In the genomic region with DNA sequence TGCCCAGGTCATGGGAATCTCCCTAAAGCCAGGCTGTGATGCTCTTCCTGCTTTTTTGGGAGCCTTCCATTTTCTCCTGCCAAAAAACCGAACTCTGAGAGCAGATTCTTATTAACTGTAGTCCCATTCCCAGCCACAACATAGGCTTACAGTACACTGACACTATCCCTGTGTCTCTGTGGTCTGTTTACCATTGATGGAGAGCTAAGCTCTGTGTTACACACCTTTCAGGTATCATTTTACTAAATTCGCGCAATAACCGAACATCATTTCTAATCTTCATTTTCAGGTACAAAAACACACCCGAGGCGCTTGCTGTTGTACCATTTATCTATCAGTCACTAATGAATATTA, we compare ENCODE assay signal across 8 mouse cellular contexts. TPM values are rescaled to one million over a fixed set of nuclear protein-coding genes. Genes with fewer than 3 reads are reported as not detected.
DNase-seq lines count a peak whose midpoint lies in the region; ATAC-seq and TF ChIP-seq lines count a peak whose summit lies in the region.

No protein-coding gene starts in this region.

- WGBS in heart, embryonic 13.5 days = 36% methylated on average over 6 of the region's 6 CpGs
- WGBS in hindbrain, embryonic 14.5 days = 52% methylated on average over 6 of the region's 6 CpGs
- WGBS in midbrain, embryonic 12.5 days = 48% methylated on average over 6 of the region's 6 CpGs

- no peaks in the 10 kb centered on the region for H3K9me3 ChIP-seq in heart, embryonic 13.5 days
- H3K9me3 ChIP-seq in hindbrain, embryonic 14.5 days (ENCODE audit: control insufficient read depth, low read length) = no peaks in the 10 kb centered on the region
- no peaks in the 10 kb centered on the region for H3K9me3 ChIP-seq in midbrain, embryonic 12.5 days

- H3K9ac ChIP-seq in heart, embryonic 13.5 days = 0 out of 2 replicates have a peak overlapping the region, but pooled peaks have one; percentile 8
- H3K9ac ChIP-seq in hindbrain, embryonic 14.5 days = peak overlapping the region; percentile 46
- peak overlapping the region; percentile 82; the same call in 1 of the 2 replicates for H3K9ac ChIP-seq in midbrain, embryonic 12.5 days (replicated peaks)

- TF ChIP-seq POLR2A in bone marrow macrophage, adult 2 months (IDR thresholded peaks at IDR 0.05; ENCODE audit: borderline replicate concordance, low read depth, low read length) = no peak

- TF ChIP-seq CTCF in bone marrow macrophage, adult 2 months (IDR thresholded peaks at IDR 0.05; ENCODE audit: low read depth, low read length) = no peak

- H3K27ac ChIP-seq in heart, embryonic 13.5 days (replicated peaks) = no peak overlapping the region
- H3K27ac ChIP-seq in bone marrow macrophage, adult 2 months (ENCODE audit: insufficient read depth, low read depth, low read length) = no peak overlapping the region
- no peak overlapping the region for H3K27ac ChIP-seq in hindbrain, embryonic 14.5 days
- H3K27ac ChIP-seq in midbrain, embryonic 12.5 days (replicated peaks) = no peak overlapping the region; the same call in 1 of the 2 replicates

- H3K36me3 ChIP-seq in heart, embryonic 13.5 days = no peaks in the 10 kb centered on the region
- H3K36me3 ChIP-seq in hindbrain, embryonic 14.5 days (replicated peaks; ENCODE audit: control insufficient read depth, insufficient read depth) = no peaks in the 10 kb centered on the region
- no peaks in the 10 kb centered on the region for H3K36me3 ChIP-seq in midbrain, embryonic 12.5 days

- peak overlapping the region; percentile 70 for H3K4me2 ChIP-seq in heart, embryonic 13.5 days
- peak overlapping the region; percentile 75 for H3K4me2 ChIP-seq in hindbrain, embryonic 14.5 days (replicated peaks)
- H3K4me2 ChIP-seq in midbrain, embryonic 12.5 days (replicated peaks) = peak overlapping the region; percentile 97

- DNase-seq in heart, adult 18-20 months = no peak
- DNase-seq in hindbrain, embryonic 14.5 days (ENCODE audit: low spot score) = no peak
- DNase-seq in thymus, adult 18-20 months = no peak
- DNase-seq in adrenal gland, postnatal 14 days = no peak
- no peak for DNase-seq in right cerebral cortex, adult 18-20 months

- H3K4me3 ChIP-seq in heart, embryonic 13.5 days = peak overlapping the region; percentile 66
- peak overlapping the region; percentile 25; the same call in 1 of the 2 replicates for H3K4me3 ChIP-seq in bone marrow macrophage, adult 2 months (ENCODE audit: insufficient read depth, low read length)
- H3K4me3 ChIP-seq in hindbrain, embryonic 14.5 days (replicated peaks; ENCODE audit: low read length) = peak overlapping the region; percentile 88
- H3K4me3 ChIP-seq in midbrain, embryonic 12.5 days = peak overlapping the region; percentile 82

- peaks cover 21% of the 10 kb centered on the region for H3K27me3 ChIP-seq in heart, embryonic 13.5 days (replicated peaks)
- no peaks in the 10 kb centered on the region for H3K27me3 ChIP-seq in hindbrain, embryonic 14.5 days (ENCODE audit: control insufficient read depth, insufficient read depth, low read length)
- H3K27me3 ChIP-seq in midbrain, embryonic 12.5 days = peaks cover 19% of the 10 kb centered on the region

- H3K4me1 ChIP-seq in heart, embryonic 13.5 days = peaks cover 29% of the 10 kb centered on the region
- H3K4me1 ChIP-seq in bone marrow macrophage, adult 2 months (ENCODE audit: control insufficient read depth, insufficient read depth, low read length) = peaks cover 2% of the 10 kb centered on the region; the same call in 1 of the 2 replicates
- peaks cover 22% of the 10 kb centered on the region for H3K4me1 ChIP-seq in hindbrain, embryonic 14.5 days (replicated peaks; ENCODE audit: control insufficient read depth, insufficient read depth, low read length)
- H3K4me1 ChIP-seq in midbrain, embryonic 12.5 days = peaks cover 27% of the 10 kb centered on the region

- ATAC-seq in heart, embryonic 13.5 days (ENCODE audit: extremely low read depth, insufficient number of reproducible peaks, low FRiP score, low TSS enrichment) = no peak
- ATAC-seq in hindbrain, embryonic 14.5 days (ENCODE audit: low FRiP score) = no peak
- peak; percentile 48 for ATAC-seq in midbrain, embryonic 12.5 days (ENCODE audit: low FRiP score, low read depth)

RNA-seq across cellular contexts. Expression of gene Stxbp1, which starts 0.4 kb away (rescaled TPM):
- polyA plus RNA-seq in heart, embryonic 13.5 days (2015; fragmentation: Nextera tagmentation; extraction: Ambion mirVana) = 23.6 and 24.8 TPM in 2 replicates
- 10 to 100 TPM; 12.2 to 13.0 TPM for total RNA-seq in heart, adult 18-20 months (2021)
- 17.1 and 17.7 TPM in 2 replicates for polyA plus RNA-seq in bone marrow macrophage, adult 2 months (2012; ENCODE audit: insufficient read depth, insufficient read length, missing spikeins)
- 275 and 317 TPM in 2 replicates for polyA plus RNA-seq in hindbrain, embryonic 14.5 days (2014; fragmentation: Nextera tagmentation; extraction: Ambion mirVana)
- 80.3 and 83.2 TPM in 2 replicates for polyA plus RNA-seq in midbrain, embryonic 12.5 days (2016; fragmentation: Nextera tagmentation; extraction: Ambion mirVana)
- total RNA-seq in adrenal gland, postnatal 14 days (2021) = 25.2 and 26.4 TPM in 2 replicates

RNA-seq across cellular contexts. Expression of gene Fam129b, which starts 28.5 kb away (rescaled TPM):
- polyA plus RNA-seq in heart, embryonic 13.5 days (2015; fragmentation: Nextera tagmentation; extraction: Ambion mirVana) = 46.4 and 47.1 TPM in 2 replicates
- total RNA-seq in heart, adult 18-20 months (2021) = 10 to 100 TPM; 20.4 to 25.0 TPM
- polyA plus RNA-seq in bone marrow macrophage, adult 2 months (2012; ENCODE audit: insufficient read depth, insufficient read length, missing spikeins) = 78.3 and 90.1 TPM in 2 replicates
- polyA plus RNA-seq in hindbrain, embryonic 14.5 days (2014; fragmentation: Nextera tagmentation; extraction: Ambion mirVana) = 16.8 and 19.4 TPM in 2 replicates
- 27.0 and 29.1 TPM in 2 replicates for polyA plus RNA-seq in midbrain, embryonic 12.5 days (2016; fragmentation: Nextera tagmentation; extraction: Ambion mirVana)
- 22.0 and 23.1 TPM in 2 replicates for total RNA-seq in adrenal gland, postnatal 14 days (2021)

Comparison
In these comparisons a context has a peak if more than half of its experiments do, and no peak if none do; other contexts are left out.
1. H3K4me3 ChIP-seq: peak in every context shown above with its lines; median percentile 88 in hindbrain, embryonic 14.5 days; 82 in midbrain, embryonic 12.5 days; 66 in heart, embryonic 13.5 days; 25 in bone marrow macrophage, adult 2 months.
2. H3K9ac ChIP-seq: peak in every context shown above with its lines; median percentile 82 in midbrain, embryonic 12.5 days; 46 in hindbrain, embryonic 14.5 days; 8 in heart, embryonic 13.5 days.